Mouse (Mus musculus) hindbrain, embryonic 12.5 days (tissue): ENCODE data around the gene Rhbdl2. TPM values are rescaled to one million over a fixed set of nuclear protein-coding genes. Genes with fewer than 3 reads are reported as not detected.

ENCODE experiments used
- ATAC-seq: fragments of 200-750 bp; cut with Nextera tagmentation; 2 replicates; pipeline ENCODE4 v1.8.0; 2017; ENCODE audit warnings: moderate TSS enrichment; ENCODE audit not compliant: low FRiP score
- H3K27ac ChIP-seq: fragments of 300-500 bp; sonication (generic); 2 replicates; pipeline ENCODE4 v1.5.1; 2016; ENCODE audit warnings: mild to moderate bottlenecking
- H3K27me3 ChIP-seq: fragments of 300-500 bp; sonication (generic); 2 replicates; pipeline ENCODE4 v1.6.1; 2016; ENCODE audit warnings: mild to moderate bottlenecking
- H3K36me3 ChIP-seq: fragments of 300-500 bp; sonication (generic); 2 replicates; pipeline ENCODE4 v1.6.1; 2016; ENCODE audit warnings: mild to moderate bottlenecking
- H3K4me1 ChIP-seq: fragments of 300-500 bp; sonication (generic); 2 replicates; pipeline ENCODE4 v1.6.1; 2016
- H3K4me2 ChIP-seq: fragments of 300-500 bp; sonication (generic); replicated peaks from 2 replicates; pipeline ENCODE4 v1.6.1; 2016; ENCODE audit warnings: mild to moderate bottlenecking
- H3K4me3 ChIP-seq: fragments of 300-500 bp; sonication (generic); 2 replicates; pipeline ENCODE4 v1.5.1; 2016; ENCODE audit warnings: mild to moderate bottlenecking
- H3K9ac ChIP-seq: fragments of 300-500 bp; sonication (generic); 2 replicates; pipeline ENCODE4 v1.6.1; 2016; ENCODE audit warnings: mild to moderate bottlenecking, moderate library complexity
- H3K9me3 ChIP-seq: fragments of 300-500 bp; sonication (generic); replicated peaks from 2 replicates; pipeline ENCODE4 v1.6.1; 2016; ENCODE audit warnings: mild to moderate bottlenecking
- WGBS: fragments of 180-500 bp; shearing (Covaris S2); methylation state at CpG from one replicate; pipeline ENCODE4 v1.1.7; 2016; 5-methylcytosine and 5-hydroxymethylcytosine counted together
- polyA plus RNA-seq: library from polyadenylated mRNA; unstranded; fragments of >200 nt; fragmentation: Nextera tagmentation; extraction: Ambion mirVana; gene quantifications from 2 replicates; pipeline ENCODE4 v1.2.1, GENCODE M21; 2016

Gene Rhbdl2
- polyA plus RNA-seq, 1 experiment from 2014 or later, result 0.77 TPM

DNA sequence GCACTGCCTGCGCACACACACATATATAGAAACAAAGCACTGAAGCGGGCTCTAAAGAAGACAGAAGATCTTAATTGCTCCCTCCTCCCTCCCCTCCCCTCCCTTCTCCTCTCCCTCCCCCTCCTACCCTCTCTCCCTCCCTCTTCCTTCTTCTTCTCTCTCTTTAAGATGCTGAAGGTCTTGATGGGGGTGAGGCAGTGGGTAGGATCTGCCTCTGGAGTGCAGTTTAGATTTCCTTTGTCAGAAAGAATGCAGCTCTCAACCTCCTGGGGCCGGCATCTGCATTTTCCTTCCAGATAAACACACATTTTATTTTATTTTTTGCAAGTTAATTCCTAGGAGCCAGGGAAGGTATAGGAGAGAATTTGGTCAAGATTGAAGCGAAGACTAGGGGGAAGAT lies 19.4 kb upstream of the Rhbdl2 start:
- Histone ChIP-seq H3K36me3 (no peaks in the 10 kb centered on the region), H3K27me3 (no peaks in the 10 kb centered on the region), H3K9me3 (no peaks in the 10 kb centered on the region), H3K4me2 (no peak overlapping the region), H3K4me3 (no peak overlapping the region), H3K27ac (no peak overlapping the region), H3K9ac (no peak overlapping the region), H3K4me1 (no peaks in the 10 kb centered on the region)
- WGBS, result 80% methylated on average over 4 of the region's 4 CpGs
- ATAC-seq, result no peak

DNA sequence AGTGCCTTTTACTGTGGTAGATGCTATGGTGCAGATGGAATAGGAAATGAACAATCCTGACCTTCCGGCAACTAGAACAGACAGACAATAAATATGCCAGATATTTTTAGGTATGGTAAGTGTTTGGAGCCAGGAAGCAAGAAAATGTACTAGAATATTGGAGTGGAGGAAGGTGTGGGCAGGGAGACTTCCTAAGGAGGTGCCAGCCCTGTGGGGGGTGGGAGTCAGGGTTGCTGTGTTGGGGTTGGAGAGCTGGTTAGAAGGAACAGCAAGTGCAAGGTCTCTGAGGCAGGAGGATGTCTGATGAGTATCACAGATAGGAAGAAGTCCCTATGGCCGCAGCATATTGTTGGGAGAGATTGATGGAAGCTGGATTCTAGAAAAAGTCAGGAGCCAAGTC lies 5.0 kb downstream of the Rhbdl2 start:
- ATAC-seq, result no peak
- 90% methylated on average over 2 of the region's 2 CpGs for WGBS
- no peaks in the 10 kb centered on the region for H3K36me3 ChIP-seq

DNA sequence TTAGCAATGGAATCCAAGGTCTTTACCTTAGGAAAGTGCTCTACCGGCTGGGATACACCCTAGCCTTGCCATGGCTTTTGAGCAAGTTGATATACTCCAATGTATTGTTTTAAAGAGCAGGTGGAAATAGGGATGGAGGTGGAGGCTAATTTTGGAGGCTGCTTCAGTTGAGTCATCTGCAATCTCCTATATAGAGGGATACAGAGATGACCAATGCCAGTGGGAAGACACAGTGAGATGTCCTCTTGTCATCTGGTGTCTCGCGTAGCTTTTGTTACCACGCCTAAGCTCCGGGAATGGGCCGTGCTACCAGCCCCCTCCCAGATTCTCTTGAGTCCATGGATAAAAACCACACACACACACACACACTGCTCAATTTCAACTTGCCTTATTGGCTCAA lies 5.5 kb downstream of the Rhbdl2 start:
- no peaks in the 10 kb centered on the region for H3K9me3 ChIP-seq
- H3K36me3 ChIP-seq, result no peaks in the 10 kb centered on the region
- no peak for ATAC-seq
- 96% methylated on average over 6 of the region's 6 CpGs for WGBS
- H3K4me1 ChIP-seq, result peaks cover 7% of the 10 kb centered on the region; the same call in 1 of the 2 replicates
- H3K9ac ChIP-seq, result no peak overlapping the region
- no peaks in the 10 kb centered on the region for H3K27me3 ChIP-seq
- no peak overlapping the region for H3K27ac ChIP-seq
- H3K4me2 ChIP-seq, result no peak overlapping the region
- H3K4me3 ChIP-seq, result no peak overlapping the region

More for the DNA sequence above, 5.0 kb downstream of the Rhbdl2 start:
- Histone ChIP-seq H3K9me3 (no peaks in the 10 kb centered on the region), H3K4me1 (peaks cover 5% of the 10 kb centered on the region; the same call in 1 of the 2 replicates), H3K27me3 (no peaks in the 10 kb centered on the region), H3K4me3 (no peak overlapping the region), H3K4me2 (no peak overlapping the region), H3K9ac (no peak overlapping the region), H3K27ac (no peak overlapping the region)

DNA sequence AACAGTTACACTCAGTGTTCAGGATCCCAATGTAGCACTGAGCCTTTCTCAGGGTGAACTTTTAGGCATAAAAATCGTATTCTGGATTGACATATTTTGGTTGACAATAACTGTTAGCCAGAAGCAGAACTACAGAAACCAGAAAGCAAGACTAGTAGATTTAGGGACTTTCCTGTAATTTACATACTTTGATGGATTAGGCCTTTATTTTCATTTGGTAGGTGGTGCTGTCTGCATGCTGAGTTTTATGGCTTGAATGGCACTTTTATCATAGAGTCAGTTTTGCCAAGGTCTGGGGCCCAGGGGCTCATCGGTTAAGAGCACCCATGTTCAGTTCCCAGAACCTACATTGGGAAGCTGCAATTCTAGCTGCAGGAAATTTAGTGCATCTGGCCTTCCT lies 7.4 kb downstream of the Rhbdl2 start:
- H3K9ac ChIP-seq, result no peak overlapping the region
- WGBS, result 64% methylated on average over 2 of the region's 2 CpGs
- H3K36me3 ChIP-seq, result no peaks in the 10 kb centered on the region
- no peak overlapping the region for H3K4me2 ChIP-seq
- no peak overlapping the region for H3K4me3 ChIP-seq
- H3K4me1 ChIP-seq, result peaks cover 7% of the 10 kb centered on the region; the same call in 1 of the 2 replicates
- H3K27me3 ChIP-seq, result no peaks in the 10 kb centered on the region
- no peaks in the 10 kb centered on the region for H3K9me3 ChIP-seq
- H3K27ac ChIP-seq, result no peak overlapping the region
- no peak for ATAC-seq

DNA sequence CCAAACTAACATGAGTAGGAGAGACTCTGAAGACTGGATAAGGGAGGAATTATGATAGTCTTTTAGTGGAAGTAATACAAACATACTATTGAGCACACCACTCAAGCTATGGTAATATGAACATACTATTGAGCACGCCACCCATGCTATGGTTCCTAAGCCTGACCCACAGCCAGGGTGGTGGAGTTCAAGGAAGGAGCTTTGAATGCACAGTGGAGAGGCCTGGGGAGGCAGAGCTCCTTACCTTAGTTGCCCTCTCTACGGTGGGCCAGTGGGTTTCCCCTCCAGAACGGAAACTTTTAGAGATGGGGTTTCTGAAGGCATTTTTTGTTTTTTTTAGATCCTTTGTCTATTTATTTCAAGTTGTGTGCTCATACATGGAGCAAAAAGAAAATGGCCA lies 9.7 kb downstream of the Rhbdl2 start:
- WGBS, result 82% methylated on average over 3 of the region's 3 CpGs
- Histone ChIP-seq H3K4me3 (no peak overlapping the region), H3K27ac (peak overlapping the region; percentile 40), H3K9me3 (no peaks in the 10 kb centered on the region), H3K36me3 (no peaks in the 10 kb centered on the region), H3K27me3 (no peaks in the 10 kb centered on the region), H3K4me1 (peaks cover 7% of the 10 kb centered on the region; the same call in 1 of the 2 replicates), H3K4me2 (no peak overlapping the region), H3K9ac (no peak overlapping the region)
- peak; percentile 64; the same call in 1 of the 2 replicates for ATAC-seq

DNA sequence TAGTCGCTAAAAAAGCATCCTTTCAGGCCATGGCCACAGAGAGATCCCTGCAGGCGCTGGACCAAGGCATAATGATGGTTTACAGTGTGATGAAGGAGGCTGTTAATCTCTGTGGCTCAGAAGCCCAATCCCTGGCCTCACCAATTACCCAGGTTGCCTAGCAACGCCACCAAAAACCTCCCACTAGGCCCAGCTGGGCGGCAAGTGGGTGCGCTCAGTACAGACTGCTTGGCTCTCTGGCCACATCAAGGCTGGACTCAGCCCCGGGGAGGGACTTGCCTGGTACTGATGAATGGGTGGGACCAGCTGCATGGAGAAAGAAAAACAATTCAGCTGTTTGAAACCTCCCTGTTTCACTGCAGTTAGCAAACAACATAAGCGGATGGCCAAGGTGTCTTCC lies 10.2 kb downstream of the Rhbdl2 start:
- peak overlapping the region; percentile 40 for H3K27ac ChIP-seq
- H3K27me3 ChIP-seq, result no peaks in the 10 kb centered on the region
- H3K9ac ChIP-seq, result no peak overlapping the region
- H3K36me3 ChIP-seq, result no peaks in the 10 kb centered on the region
- peaks cover 7% of the 10 kb centered on the region; the same call in 1 of the 2 replicates for H3K4me1 ChIP-seq
- H3K4me2 ChIP-seq, result no peak overlapping the region
- 45% methylated on average over 7 of the region's 7 CpGs for whole genome bisulfite sequencing
- H3K4me3 ChIP-seq, result no peak overlapping the region
- H3K9me3 ChIP-seq, result no peaks in the 10 kb centered on the region
- ATAC-seq, result peak; percentile 92

DNA sequence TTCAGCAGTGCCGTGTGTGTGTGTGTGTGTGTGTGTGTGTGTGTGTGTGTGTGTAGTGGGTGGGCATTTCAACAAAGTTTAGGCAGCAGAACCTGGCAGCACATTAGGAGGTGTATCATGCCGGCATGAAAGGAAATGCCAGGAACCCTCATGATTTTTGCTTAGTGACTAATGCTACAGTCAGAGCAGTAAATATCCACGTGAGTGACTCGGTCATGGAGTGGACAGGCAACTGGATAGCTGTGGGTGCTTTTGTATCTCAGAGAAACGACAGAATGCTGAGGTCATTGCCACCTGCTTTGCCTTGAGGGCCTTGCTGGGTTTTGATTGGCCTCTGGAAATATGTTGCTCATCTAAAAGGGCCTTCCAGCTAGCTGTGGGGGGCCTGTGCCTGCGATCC lies 16.0 kb downstream of the Rhbdl2 start:
- Histone ChIP-seq H3K4me1 (no peaks in the 10 kb centered on the region), H3K36me3 (no peaks in the 10 kb centered on the region), H3K9ac (no peak overlapping the region), H3K27ac (no peak overlapping the region), H3K9me3 (no peaks in the 10 kb centered on the region), H3K4me3 (no peak overlapping the region), H3K27me3 (no peaks in the 10 kb centered on the region), H3K4me2 (no peak overlapping the region)
- 75% methylated on average over 6 of the region's 6 CpGs for WGBS
- ATAC-seq, result no peak

DNA sequence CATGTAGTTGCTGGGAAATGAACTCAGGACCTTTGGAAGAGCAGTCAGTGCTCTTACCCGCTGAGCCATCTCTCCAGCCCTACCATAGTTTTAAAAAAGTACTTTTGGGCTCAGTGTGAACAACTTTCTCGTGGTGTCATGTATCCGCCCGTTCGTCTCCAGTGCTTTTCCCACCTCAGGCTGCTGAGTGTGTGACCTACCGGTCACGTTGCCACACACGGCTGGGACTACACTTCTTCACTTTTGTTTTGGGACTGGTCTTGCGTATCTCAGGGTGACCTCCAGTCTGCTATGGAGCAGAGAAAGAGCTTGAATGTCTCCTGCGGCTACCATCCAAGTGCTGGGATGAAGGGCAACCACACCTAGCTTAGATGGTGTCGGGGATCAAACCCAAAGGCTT lies 20.6 kb downstream of the Rhbdl2 start:
- no peak for ATAC-seq
- Histone ChIP-seq H3K4me1 (no peaks in the 10 kb centered on the region), H3K4me2 (no peak overlapping the region), H3K27ac (no peak overlapping the region), H3K27me3 (no peaks in the 10 kb centered on the region), H3K4me3 (no peak overlapping the region), H3K36me3 (no peaks in the 10 kb centered on the region), H3K9me3 (no peaks in the 10 kb centered on the region; the same call in 1 of the 2 replicates), H3K9ac (no peak overlapping the region)
- 87% methylated on average over 11 of the region's 11 CpGs for WGBS

DNA sequence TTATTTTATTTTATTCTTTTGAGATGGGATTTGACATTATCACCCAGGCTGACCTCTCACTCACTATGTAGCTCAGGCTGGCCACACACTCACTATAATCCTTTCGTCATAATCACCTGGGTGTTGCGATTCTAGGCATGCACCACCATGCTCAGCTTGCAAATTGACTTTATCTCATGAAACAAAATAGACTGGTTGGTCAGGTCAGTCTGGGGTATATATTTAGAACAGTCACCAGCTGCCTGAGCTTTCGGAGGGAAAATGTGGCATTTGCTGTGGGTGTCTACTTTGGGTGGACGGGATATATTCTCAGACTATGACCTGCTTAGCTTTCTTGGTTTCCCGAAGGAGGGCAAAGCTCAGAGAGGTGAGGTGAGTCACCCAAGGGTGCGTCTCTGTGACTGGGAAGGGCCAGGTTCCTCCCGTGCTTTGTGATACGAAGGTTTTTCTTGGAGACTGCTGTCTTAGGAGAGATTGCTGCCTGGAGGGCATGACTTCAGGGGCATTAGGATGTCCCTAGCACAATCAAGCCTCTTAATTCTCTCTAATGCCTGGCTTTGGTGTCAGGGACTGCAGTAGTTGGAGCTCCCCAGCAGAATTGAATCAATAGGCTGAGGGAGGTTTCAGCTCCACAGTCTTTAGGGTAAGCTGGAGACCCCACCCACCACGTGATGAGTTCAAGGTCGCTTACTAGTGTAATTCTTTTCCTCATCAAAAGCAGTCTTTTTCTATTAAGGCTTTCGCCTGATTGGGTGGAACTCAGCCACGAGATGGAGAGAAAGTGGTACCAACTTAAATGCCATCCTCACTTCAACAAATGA lies 23.0 kb downstream of the Rhbdl2 start:
- no peak for ATAC-seq
- Histone ChIP-seq H3K27ac (no peak overlapping the region), H3K4me1 (peaks cover 6% of the 10 kb centered on the region), H3K36me3 (no peaks in the 10 kb centered on the region), H3K9ac (no peak overlapping the region), H3K9me3 (no peaks in the 10 kb centered on the region; the same call in 1 of the 2 replicates), H3K4me3 (no peak overlapping the region), H3K4me2 (no peak overlapping the region), H3K27me3 (no peaks in the 10 kb centered on the region)
- WGBS, result 86% methylated on average over 12 of the region's 12 CpGs

DNA sequence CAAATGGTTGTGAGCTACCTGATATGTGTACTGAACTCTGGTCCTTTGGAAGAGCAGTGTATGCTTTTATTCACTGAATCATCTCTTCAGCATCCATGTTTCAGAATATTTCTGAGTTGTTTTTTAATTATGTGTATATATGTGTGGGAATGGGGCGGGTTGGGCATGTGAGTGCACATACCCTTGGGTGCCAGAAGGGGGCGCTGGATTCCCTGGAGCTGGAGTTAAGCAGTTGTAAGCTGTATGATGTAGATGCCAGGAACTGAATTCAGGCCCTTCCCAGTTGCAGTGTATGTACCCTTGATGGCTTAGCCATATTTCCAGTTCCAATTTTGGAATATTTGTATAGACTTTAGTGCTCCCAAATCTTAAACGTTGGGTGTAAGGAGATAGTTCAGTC lies 24.9 kb downstream of the Rhbdl2 start:
- Histone ChIP-seq H3K9ac (no peak overlapping the region), H3K27ac (no peak overlapping the region), H3K4me3 (no peak overlapping the region), H3K4me2 (no peak overlapping the region), H3K4me1 (peaks cover 6% of the 10 kb centered on the region), H3K9me3 (no peaks in the 10 kb centered on the region; the same call in 1 of the 2 replicates), H3K36me3 (no peaks in the 10 kb centered on the region), H3K27me3 (no peaks in the 10 kb centered on the region)
- WGBS, result 79% methylated on average over 3 of the region's 3 CpGs
- no peak for ATAC-seq

DNA sequence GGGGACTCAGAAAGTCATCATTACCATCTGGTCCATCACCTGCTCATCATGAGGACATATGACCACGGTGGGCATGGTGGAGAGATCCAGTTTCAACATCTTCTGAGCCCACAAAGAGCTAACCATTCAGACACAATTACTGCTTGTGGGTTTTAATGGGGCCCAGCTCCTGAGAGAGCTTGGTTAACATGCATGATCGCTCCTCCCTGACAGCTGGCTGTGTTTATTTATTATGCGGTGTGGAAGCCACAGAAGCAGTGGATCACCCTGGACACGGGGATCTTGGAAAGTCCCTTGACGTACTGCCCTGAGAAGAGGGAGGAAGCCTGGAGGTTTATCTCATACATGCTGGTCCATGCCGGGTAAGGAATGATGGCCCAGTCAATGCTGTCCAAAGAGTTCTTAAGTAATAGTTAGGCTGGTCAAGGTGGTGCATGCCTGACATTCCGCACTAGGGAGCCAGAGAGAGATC lies 26.4 kb downstream of the Rhbdl2 start:
- no peaks in the 10 kb centered on the region; the same call in 1 of the 2 replicates for H3K9me3 ChIP-seq
- H3K4me1 ChIP-seq, result peaks cover 6% of the 10 kb centered on the region
- no peak overlapping the region for H3K27ac ChIP-seq
- 57% methylated on average over 7 of the region's 7 CpGs for WGBS
- no peak for ATAC-seq
- no peak overlapping the region for H3K4me3 ChIP-seq
- no peak overlapping the region for H3K9ac ChIP-seq
- no peaks in the 10 kb centered on the region for H3K27me3 ChIP-seq
- H3K4me2 ChIP-seq, result no peak overlapping the region
- no peaks in the 10 kb centered on the region for H3K36me3 ChIP-seq

DNA sequence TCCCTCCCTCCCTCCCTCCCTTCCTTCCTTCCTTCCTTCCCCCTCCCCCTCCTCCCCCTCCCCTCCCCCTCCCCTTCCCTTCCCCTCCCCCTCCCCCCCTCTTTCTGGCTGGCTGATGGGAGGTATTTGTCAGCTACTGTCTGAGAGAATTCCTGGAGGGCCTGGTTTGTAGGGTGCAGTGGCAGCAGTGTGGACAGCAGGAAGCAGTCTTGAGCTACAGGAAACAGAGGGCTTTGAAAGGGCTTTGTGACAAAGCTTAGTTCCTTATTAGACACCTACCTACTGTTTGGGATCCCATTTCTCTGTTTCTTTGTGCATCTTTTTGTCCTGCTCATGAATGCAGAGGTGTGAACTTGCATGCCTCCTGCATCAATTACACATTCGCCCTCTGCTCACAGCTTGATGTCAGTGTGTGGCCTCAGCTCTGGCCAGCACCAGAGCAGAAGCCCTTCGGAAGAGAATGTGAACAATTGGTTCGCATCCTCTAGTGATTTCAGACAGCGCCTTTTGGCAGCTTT lies 31.5 kb downstream of the Rhbdl2 start:
- H3K9ac ChIP-seq, result no peak overlapping the region
- WGBS, result 37% methylated on average over 4 of the region's 4 CpGs
- no peak overlapping the region for H3K4me3 ChIP-seq
- H3K4me2 ChIP-seq, result no peak overlapping the region
- H3K4me1 ChIP-seq, result peaks cover 4% of the 10 kb centered on the region
- no peaks in the 10 kb centered on the region for H3K36me3 ChIP-seq
- no peaks in the 10 kb centered on the region for H3K9me3 ChIP-seq
- no peak overlapping the region for H3K27ac ChIP-seq
- no peak for ATAC-seq
- no peaks in the 10 kb centered on the region for H3K27me3 ChIP-seq

DNA sequence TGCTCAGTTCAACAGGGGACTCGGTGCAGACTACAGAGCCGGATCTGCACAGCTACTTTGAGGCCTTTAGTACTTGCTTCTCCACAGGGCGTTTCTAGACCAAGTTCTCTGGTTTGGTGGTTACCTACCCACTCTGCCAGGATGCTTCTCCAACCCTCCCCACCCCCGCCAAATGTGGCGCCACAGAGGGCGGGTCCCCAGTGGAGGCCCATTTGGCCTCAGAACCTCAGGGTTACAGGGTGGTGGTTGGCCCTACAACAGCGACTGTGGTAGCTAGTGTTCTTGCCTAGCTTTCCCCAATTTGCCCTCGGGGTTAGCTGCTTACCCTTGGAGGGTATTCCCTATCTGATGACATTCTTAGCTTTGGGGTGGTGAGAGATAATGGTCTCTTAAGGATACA lies 54.5 kb downstream of the Rhbdl2 start:
- no peak for ATAC-seq
- Histone ChIP-seq H3K4me2 (no peak overlapping the region), H3K36me3 (no peaks in the 10 kb centered on the region), H3K9ac (no peak overlapping the region), H3K4me3 (no peak overlapping the region), H3K4me1 (no peaks in the 10 kb centered on the region), H3K27ac (no peak overlapping the region), H3K9me3 (no peaks in the 10 kb centered on the region), H3K27me3 (no peaks in the 10 kb centered on the region)
- WGBS, result 84% methylated on average over 8 of the region's 8 CpGs
